Mouse (Mus musculus) intestine, embryonic 15.5 days (tissue): ENCODE data around the gene Mknk1. TPM values are rescaled to one million over a fixed set of nuclear protein-coding genes. Genes with fewer than 3 reads are reported as not detected.

Source experiments
- ATAC-seq: fragments of 200-750 bp; cut with Nextera tagmentation; 2 replicates; pipeline ENCODE4 v1.8.0; 2017; ENCODE audit warnings: moderate TSS enrichment, moderate library complexity
- H3K27ac ChIP-seq: fragments of 300-500 bp; sonication (generic); 2 replicates; pipeline ENCODE4 v1.5.1; 2015; ENCODE audit warnings: mild to moderate bottlenecking, inconsistent platforms
- H3K27me3 ChIP-seq: fragments of 300-500 bp; sonication (generic); replicated peaks from 2 replicates; pipeline ENCODE4 v1.6.1; 2015; ENCODE audit warnings: inconsistent platforms
- H3K36me3 ChIP-seq: fragments of 300-500 bp; sonication (generic); 2 replicates; pipeline ENCODE4 v1.6.1; 2015; ENCODE audit warnings: inconsistent platforms
- H3K4me1 ChIP-seq: fragments of 300-500 bp; sonication (generic); replicated peaks from 2 replicates; pipeline ENCODE4 v1.6.1; 2015; ENCODE audit warnings: inconsistent platforms
- H3K4me2 ChIP-seq: fragments of 300-500 bp; sonication (generic); replicated peaks from 2 replicates; pipeline ENCODE4 v1.6.1; 2015; ENCODE audit warnings: mild to moderate bottlenecking, inconsistent platforms
- H3K4me3 ChIP-seq: fragments of 300-500 bp; sonication (generic); replicated peaks from 2 replicates; pipeline ENCODE4 v1.5.1; 2015; ENCODE audit warnings: inconsistent platforms
- H3K9ac ChIP-seq: fragments of 300-500 bp; sonication (generic); 2 replicates; pipeline ENCODE4 v1.6.1; 2015; ENCODE audit warnings: inconsistent platforms
- H3K9me3 ChIP-seq: fragments of 300-500 bp; sonication (generic); 2 replicates; pipeline ENCODE4 v1.6.1; 2016; ENCODE audit warnings: inconsistent platforms
- WGBS: fragments of 180-500 bp; shearing (Covaris S2); methylation state at CpG from one replicate; pipeline ENCODE4 v1.1.7; 2015; 5-methylcytosine and 5-hydroxymethylcytosine counted together
- polyA plus RNA-seq: library from polyadenylated mRNA; unstranded; fragments of >200 nt; fragmentation: Nextera tagmentation; extraction: Ambion mirVana; gene quantifications from 2 replicates; pipeline ENCODE4 v1.2.1, GENCODE M21; 2015

Gene Mknk1
- polyA plus RNA-seq, 1 experiment from 2014 or later: 26.9 TPM

GRCm38 (mm10) chr4:115904375-115904774, 65.4 kb downstream of the Mknk1 start:
- Histone ChIP-seq H3K4me1 (no peaks in the 10 kb centered on the region), H3K27me3 (peaks cover 43% of the 10 kb centered on the region), H3K9ac (no peak overlapping the region), H3K27ac (no peak overlapping the region), H3K4me2 (no peak overlapping the region), H3K4me3 (no peak overlapping the region), H3K9me3 (no peaks in the 10 kb centered on the region), H3K36me3 (no peaks in the 10 kb centered on the region)
- no peak for ATAC-seq
- 21% methylated on average over 12 of the region's 12 CpGs for WGBS

GRCm38 (mm10) chr4:115905701-115906100, 66.7 kb downstream of the Mknk1 start:
- ATAC-seq: no peak
- WGBS: 20% methylated on average over 7 of the region's 7 CpGs

DNA sequence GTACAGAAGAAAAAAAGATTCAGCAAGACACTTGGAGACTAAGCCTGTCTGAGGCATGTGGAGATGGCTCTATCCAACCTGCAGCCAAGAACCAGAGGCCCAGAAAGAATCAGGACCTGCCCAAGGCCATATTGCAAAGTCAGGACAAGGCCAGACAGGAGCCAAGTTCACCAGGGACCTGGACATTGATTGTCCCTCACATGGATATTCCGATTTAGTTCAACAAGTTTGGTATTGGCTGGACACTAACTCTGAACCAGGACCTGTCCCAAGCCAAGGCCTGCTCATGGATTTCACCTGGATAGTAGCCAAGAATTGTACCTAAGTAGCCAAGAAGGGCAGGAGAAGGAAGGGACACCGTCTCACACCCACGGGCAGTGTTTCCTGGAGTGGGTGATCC, 67.8 kb downstream of the Mknk1 start:
- H3K4me1 ChIP-seq: no peaks in the 10 kb centered on the region
- H3K9ac ChIP-seq: no peak overlapping the region
- no peak overlapping the region for H3K4me3 ChIP-seq
- no peak overlapping the region for H3K4me2 ChIP-seq
- WGBS: 83% methylated on average over 3 of the region's 3 CpGs
- H3K27me3 ChIP-seq: peaks cover 27% of the 10 kb centered on the region
- H3K36me3 ChIP-seq: no peaks in the 10 kb centered on the region
- H3K27ac ChIP-seq: no peak overlapping the region
- H3K9me3 ChIP-seq: no peaks in the 10 kb centered on the region
- ATAC-seq: no peak

More at GRCm38 (mm10) chr4:115905701-115906100, 66.7 kb downstream of the Mknk1 start:
- Histone ChIP-seq H3K36me3 (no peaks in the 10 kb centered on the region), H3K9ac (no peak overlapping the region), H3K9me3 (no peaks in the 10 kb centered on the region), H3K27me3 (peaks cover 31% of the 10 kb centered on the region), H3K4me3 (no peak overlapping the region), H3K27ac (no peak overlapping the region), H3K4me1 (no peaks in the 10 kb centered on the region), H3K4me2 (no peak overlapping the region)

DNA sequence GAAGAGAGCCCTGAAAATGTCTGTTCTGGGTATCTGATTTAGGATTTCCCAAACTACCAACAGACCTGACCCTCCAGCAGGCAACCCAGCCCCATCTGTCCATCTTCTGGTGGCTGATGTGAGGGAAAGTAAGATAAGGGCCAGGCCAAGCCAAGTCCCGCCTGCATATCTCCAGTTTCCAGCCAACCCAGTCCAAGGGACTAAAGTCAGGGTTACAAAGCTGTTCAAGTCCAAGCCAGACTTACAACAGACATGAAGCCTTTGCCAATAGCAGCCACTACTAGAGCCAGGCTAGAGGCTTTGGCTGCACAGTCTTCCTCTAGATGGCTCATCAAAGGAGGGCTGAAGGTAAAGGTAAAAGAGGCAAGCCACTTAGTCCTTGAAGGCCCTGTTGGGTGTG, 69.0 kb downstream of the Mknk1 start:
- Histone ChIP-seq H3K4me3 (no peak overlapping the region), H3K9me3 (no peaks in the 10 kb centered on the region), H3K4me2 (no peak overlapping the region), H3K4me1 (no peaks in the 10 kb centered on the region), H3K27me3 (peaks cover 24% of the 10 kb centered on the region), H3K36me3 (no peaks in the 10 kb centered on the region), H3K27ac (no peak overlapping the region), H3K9ac (no peak overlapping the region)
- 57% methylated on average over 1 of the region's 1 CpGs for WGBS
- ATAC-seq: no peak

GRCm38 (mm10) chr4:115908641-115909040, 69.6 kb downstream of the Mknk1 start:
- Histone ChIP-seq H3K27me3 (peaks cover 26% of the 10 kb centered on the region), H3K9me3 (no peaks in the 10 kb centered on the region), H3K9ac (no peak overlapping the region), H3K4me1 (no peaks in the 10 kb centered on the region), H3K36me3 (no peaks in the 10 kb centered on the region), H3K4me3 (no peak overlapping the region), H3K4me2 (no peak overlapping the region), H3K27ac (no peak overlapping the region)
- ATAC-seq: no peak
- WGBS: 25% methylated on average over 7 of the region's 7 CpGs

DNA sequence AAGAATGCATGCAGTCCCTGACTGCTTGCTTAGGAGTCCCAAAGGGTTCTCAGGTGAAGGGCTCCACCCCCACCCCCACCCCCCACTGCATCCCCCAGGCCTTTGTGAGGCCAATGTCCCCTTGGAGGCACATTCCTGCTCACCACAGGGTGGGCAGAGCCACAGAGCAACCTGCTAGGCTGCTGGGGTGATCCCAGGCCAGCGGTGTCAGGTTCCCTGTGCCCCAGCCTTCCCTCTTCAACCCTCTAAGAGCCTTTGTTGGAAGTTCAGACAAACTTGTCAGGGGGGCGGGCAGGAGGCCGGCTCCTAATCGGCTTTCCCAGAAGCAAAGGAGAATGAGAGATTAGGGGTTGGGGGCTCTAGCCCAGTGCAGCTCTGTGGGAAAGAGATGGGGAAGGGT, 72.6 kb downstream of the Mknk1 start:
- Histone ChIP-seq H3K36me3 (no peaks in the 10 kb centered on the region), H3K4me2 (no peak overlapping the region), H3K9me3 (no peaks in the 10 kb centered on the region), H3K27me3 (peaks cover 15% of the 10 kb centered on the region; the same call in 1 of the 2 replicates), H3K4me1 (no peaks in the 10 kb centered on the region), H3K4me3 (no peak overlapping the region), H3K9ac (no peak overlapping the region), H3K27ac (no peak overlapping the region)
- WGBS: 9% methylated on average over 4 of the region's 4 CpGs
- no peak for ATAC-seq

DNA sequence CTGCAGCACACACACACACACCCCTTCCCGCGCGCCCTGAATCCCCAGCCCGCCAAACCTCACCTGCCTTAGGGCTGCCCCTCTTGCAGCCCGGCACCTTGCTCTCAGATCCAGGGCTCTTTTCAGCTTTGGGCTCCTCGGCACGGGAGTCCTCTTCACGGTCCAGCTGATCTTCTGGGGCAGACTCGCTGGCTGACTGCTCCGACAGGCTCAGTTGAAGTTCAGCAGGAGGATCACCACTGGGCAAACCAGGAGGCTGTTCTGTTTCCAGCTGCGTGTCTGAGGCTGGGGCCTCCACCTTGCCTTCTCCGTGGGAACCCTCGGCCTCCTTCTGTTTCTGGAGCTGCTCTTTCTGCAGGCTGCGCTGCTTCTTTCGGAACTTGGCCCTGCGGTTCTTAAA, 80.9 kb downstream of the Mknk1 start:
- Histone ChIP-seq H3K27ac (no peak overlapping the region), H3K9me3 (no peaks in the 10 kb centered on the region), H3K4me1 (no peaks in the 10 kb centered on the region), H3K4me2 (no peak overlapping the region), H3K4me3 (no peak overlapping the region), H3K27me3 (peaks cover 11% of the 10 kb centered on the region), H3K9ac (no peak overlapping the region), H3K36me3 (no peaks in the 10 kb centered on the region)
- no peak for ATAC-seq
- 81% methylated on average over 16 of the region's 16 CpGs for WGBS

DNA sequence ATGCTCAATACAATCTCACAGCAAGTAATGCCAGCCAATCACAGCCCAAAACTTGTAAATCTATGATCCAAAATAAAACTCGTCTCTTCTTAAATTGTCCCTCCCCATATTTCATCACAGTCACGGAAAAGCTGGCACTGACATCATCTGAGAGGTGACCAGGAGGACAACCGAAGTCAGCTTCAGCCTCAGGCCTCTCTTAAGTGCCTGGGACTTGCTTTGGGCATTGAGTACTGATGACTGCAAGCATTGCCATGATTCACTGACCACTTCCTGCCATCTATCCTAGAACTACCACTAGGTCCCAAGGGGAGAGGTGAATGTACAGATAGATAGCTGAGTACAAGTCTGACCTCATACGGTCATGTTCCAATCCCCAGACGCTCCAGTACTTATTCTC, 83.7 kb downstream of the Mknk1 start:
- 82% methylated on average over 5 of the region's 5 CpGs for WGBS
- Histone ChIP-seq H3K4me1 (no peaks in the 10 kb centered on the region), H3K36me3 (no peaks in the 10 kb centered on the region), H3K4me3 (no peak overlapping the region), H3K4me2 (no peak overlapping the region), H3K9ac (no peak overlapping the region), H3K9me3 (no peaks in the 10 kb centered on the region), H3K27ac (no peak overlapping the region), H3K27me3 (peaks cover 14% of the 10 kb centered on the region)
- ATAC-seq: no peak

GRCm38 (mm10) chr4:115923262-115923880, 84.4 kb downstream of the Mknk1 start:
- Histone ChIP-seq H3K4me1 (no peaks in the 10 kb centered on the region), H3K4me2 (no peak overlapping the region), H3K9ac (no peak overlapping the region), H3K36me3 (no peaks in the 10 kb centered on the region), H3K9me3 (no peaks in the 10 kb centered on the region), H3K4me3 (no peak overlapping the region), H3K27ac (no peak overlapping the region), H3K27me3 (peaks cover 12% of the 10 kb centered on the region)
- WGBS: 73% methylated on average over 16 of the region's 16 CpGs
- no peak for ATAC-seq

DNA sequence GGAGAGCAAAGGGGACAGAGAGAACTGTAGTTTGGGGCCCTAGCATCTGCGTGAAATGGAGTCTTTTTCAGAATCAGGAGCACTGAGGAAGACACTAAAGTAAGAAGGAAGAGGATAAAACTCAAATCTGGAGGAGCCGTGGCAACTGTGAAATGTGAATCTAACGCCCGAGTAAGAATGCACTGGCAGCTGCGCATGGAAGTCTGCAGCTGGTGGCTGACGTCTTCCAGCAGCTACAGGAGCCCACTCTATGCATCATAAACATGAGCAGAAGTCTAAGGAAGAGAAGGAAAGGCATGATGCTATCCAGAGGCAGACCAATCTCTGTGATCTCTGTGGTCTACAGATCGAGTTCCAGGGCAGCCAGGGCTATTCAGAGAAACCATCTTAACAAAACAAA, 88.6 kb downstream of the Mknk1 start:
- no peak overlapping the region for H3K4me3 ChIP-seq
- no peaks in the 10 kb centered on the region for H3K9me3 ChIP-seq
- H3K9ac ChIP-seq: no peak overlapping the region
- H3K4me1 ChIP-seq: no peaks in the 10 kb centered on the region
- H3K4me2 ChIP-seq: no peak overlapping the region
- no peak overlapping the region for H3K27ac ChIP-seq
- no peaks in the 10 kb centered on the region for H3K36me3 ChIP-seq
- WGBS: 42% methylated on average over 7 of the region's 7 CpGs
- no peak for ATAC-seq
- peaks cover 44% of the 10 kb centered on the region for H3K27me3 ChIP-seq

Other genes starting within 250 kb of the Mknk1 start
- not detected in 2 replicates for gene Cyp4a32, start 238.2 kb upstream of the Mknk1 start, polyA plus RNA-seq
- gene Cyp4b1, start 191.5 kb upstream of the Mknk1 start, polyA plus RNA-seq: 2.0 and 2.6 TPM in 2 replicates
- gene Efcab14, start 101.5 kb upstream of the Mknk1 start, polyA plus RNA-seq: 31.2 and 32.0 TPM in 2 replicates
- gene Tex38, start 58.2 kb upstream of the Mknk1 start, polyA plus RNA-seq: 0.21 and 0.30 TPM in 2 replicates
- gene Atpaf1, start 54.4 kb upstream of the Mknk1 start, polyA plus RNA-seq: 62.4 and 63.5 TPM in 2 replicates
- gene Mob3c, start 11.1 kb upstream of the Mknk1 start, polyA plus RNA-seq: 12.4 and 15.9 TPM in 2 replicates
- not detected in 2 replicates for gene Kncn, start 45.2 kb downstream of the Mknk1 start, polyA plus RNA-seq
- not detected in 2 replicates for gene 6430628N08Rik, start 51.5 kb downstream of the Mknk1 start, polyA plus RNA-seq
- not detected in 2 replicates for gene Dmbx1, start 100.7 kb downstream of the Mknk1 start, polyA plus RNA-seq
- gene Faah, start 178.7 kb downstream of the Mknk1 start, polyA plus RNA-seq: 48.2 and 57.6 TPM in 2 replicates
- gene Nsun4, start 214.7 kb downstream of the Mknk1 start, polyA plus RNA-seq: 30.1 and 31.0 TPM in 2 replicates
- 636 and 732 TPM in 2 replicates for gene Uqcrh, start 235.9 kb downstream of the Mknk1 start, polyA plus RNA-seq
- 70.9 and 71.6 TPM in 2 replicates for gene Lrrc41, start 236.1 kb downstream of the Mknk1 start, polyA plus RNA-seq